Mouse (Mus musculus): ENCODE measurements at regions not wholly inside any gene's neighbourhood (a gene's known extent, or its start where the extent isn't known, plus 50 kb on each side); places are given as distances from the start of the nearest gene placed in this dataset.

GRCm38 (mm10) chr19:54756681-54757257, 370.3 kb downstream of the Gpam start:
- TF ChIP-seq POLR2A (IDR thresholded peaks at IDR 0.05; ENCODE audit: insufficient read length, low read depth) (no peak), E2F4 (IDR thresholded peaks at IDR 0.05; ENCODE audit: insufficient read depth) (no peak)

Measured in myocyte (in vitro differentiated cells).